In genomic region chr12:77654282-77654681, GRCm38 (mm10) we compare ENCODE assay signal across 25 mouse cellular contexts.
A peak's percentile ranks its signal among the peaks of the same experiment; 100 is the strongest.
DNase-seq lines count a peak whose midpoint lies in the region; ATAC-seq and TF ChIP-seq lines count a peak whose summit lies in the region.
"Had no signal": no experiment of that assay in that cellular context is flagged by ENCODE, and none has a peak within 500 bp of the region (broad histone marks: within the 10 kb centered on the region; RNA-seq: fewer than 3 reads in every experiment).

No protein-coding gene starts in this region.

- no peak for TF ChIP-seq EP300 in liver, postnatal 0 days (IDR thresholded peaks at IDR 0.05; ENCODE audit: low read depth)
- peak; percentile 53 to 61; a peak in 3 of 4 replicates for TF ChIP-seq EP300 in MEL (IDR thresholded peaks at IDR 0.05; ENCODE audit: low read depth in 1 of 2, low read length in 2 of 2)

- H3K9ac ChIP-seq in liver, embryonic 11.5 days (ENCODE audit: low read depth, low read length) = no peak overlapping the region
- no peak overlapping the region for H3K9ac ChIP-seq in liver, postnatal 0 days (replicated peaks)
- no peak overlapping the region for H3K9ac ChIP-seq in MEL (ENCODE audit: control insufficient read depth, low read depth, low read length, poor library complexity, severe bottlenecking)
- H3K9ac ChIP-seq in liver, embryonic 13.5 days = no peak overlapping the region
- H3K9ac ChIP-seq in midbrain, embryonic 11.5 days (ENCODE audit: low read length) = no peak overlapping the region
- H3K9ac ChIP-seq: embryonic facial prominence, embryonic 12.5 days; forebrain, embryonic 13.5 days had no signal

- H3K9me3 ChIP-seq in liver, embryonic 11.5 days (ENCODE audit: control insufficient read depth, low read length) = no peaks in the 10 kb centered on the region
- no peaks in the 10 kb centered on the region for H3K9me3 ChIP-seq in liver, postnatal 0 days (ENCODE audit: low read length)
- H3K9me3 ChIP-seq in MEL (replicated peaks; ENCODE audit: insufficient read depth, low read length) = no peaks in the 10 kb centered on the region
- no peaks in the 10 kb centered on the region for H3K9me3 ChIP-seq in liver, embryonic 13.5 days (replicated peaks)
- H3K9me3 ChIP-seq in midbrain, embryonic 11.5 days (ENCODE audit: control insufficient read depth, low read length) = no peaks in the 10 kb centered on the region
- H3K9me3 ChIP-seq: embryonic facial prominence, embryonic 10.5 days; embryonic facial prominence, embryonic 12.5 days; forebrain, embryonic 13.5 days; G1E had no signal

- TF ChIP-seq CTCF in liver, postnatal 0 days (IDR thresholded peaks at IDR 0.05; ENCODE audit: low read depth) = no peak
- no peak for TF ChIP-seq CTCF in MEL (IDR thresholded peaks at IDR 0.05 in 2 of 3, conservative IDR thresholded peaks at IDR 0.05 in 1 of 3; ENCODE audit: control insufficient read depth in 1 of 3, insufficient read depth in 1 of 3, low read depth in 2 of 3, low read length in 3 of 3, poor library complexity in 1 of 3, severe bottlenecking in 1 of 3)

- H3K27me3 ChIP-seq in liver, embryonic 11.5 days (replicated peaks; ENCODE audit: control insufficient read depth, insufficient read depth, low read length) = no peaks in the 10 kb centered on the region
- H3K27me3 ChIP-seq in liver, postnatal 0 days (ENCODE audit: insufficient read depth, low read length) = no peaks in the 10 kb centered on the region
- peaks cover 9% of the 10 kb centered on the region in 2 experiments for H3K27me3 ChIP-seq in MEL (ENCODE audit: control insufficient read depth in 1 of 2, insufficient read depth in 2 of 2, low read length in 2 of 2)
- H3K27me3 ChIP-seq in liver, embryonic 13.5 days = no peaks in the 10 kb centered on the region
- peaks cover 2% of the 10 kb centered on the region; the same call in 1 of the 2 replicates for H3K27me3 ChIP-seq in midbrain, embryonic 11.5 days (ENCODE audit: control insufficient read depth, insufficient read depth, low read length)
- H3K27me3 ChIP-seq: CH12.LX; embryonic facial prominence, embryonic 12.5 days; forebrain, embryonic 13.5 days; Patski had no signal

- no peak overlapping the region for H3K4me3 ChIP-seq in liver, embryonic 11.5 days (ENCODE audit: low read depth, low read length)
- H3K4me3 ChIP-seq in liver, postnatal 0 days (ENCODE audit: low read depth, low read length) = no peak overlapping the region
- no peak overlapping the region for H3K4me3 ChIP-seq in MEL (ENCODE audit: control insufficient read depth in 1 of 2, insufficient read depth in 1 of 2, low read depth in 2 of 2, low read length in 2 of 2)
- H3K4me3 ChIP-seq in liver, embryonic 13.5 days (replicated peaks) = no peak overlapping the region
- H3K4me3 ChIP-seq in midbrain, embryonic 11.5 days (ENCODE audit: low read depth, low read length) = no peak overlapping the region
- H3K4me3 ChIP-seq: embryonic facial prominence, embryonic 10.5 days; embryonic facial prominence, embryonic 12.5 days; forebrain, embryonic 13.5 days had no signal

- H3K4me2 ChIP-seq in liver, embryonic 11.5 days = no peak overlapping the region
- no peak overlapping the region for H3K4me2 ChIP-seq in liver, postnatal 0 days (ENCODE audit: low read depth, low read length)
- no peak overlapping the region for H3K4me2 ChIP-seq in liver, embryonic 13.5 days
- no peak overlapping the region for H3K4me2 ChIP-seq in midbrain, embryonic 11.5 days
- H3K4me2 ChIP-seq: embryonic facial prominence, embryonic 12.5 days; forebrain, embryonic 13.5 days had no signal

- H3K36me3 ChIP-seq in liver, embryonic 11.5 days (ENCODE audit: control insufficient read depth, insufficient read depth, low read length) = no peaks in the 10 kb centered on the region
- no peaks in the 10 kb centered on the region for H3K36me3 ChIP-seq in liver, postnatal 0 days (replicated peaks; ENCODE audit: insufficient read depth, low read length)
- H3K36me3 ChIP-seq in MEL (ENCODE audit: control insufficient read depth in 1 of 2, insufficient read depth in 2 of 2, low read length in 2 of 2) = no peaks in the 10 kb centered on the region
- H3K36me3 ChIP-seq in liver, embryonic 13.5 days = no peaks in the 10 kb centered on the region
- no peaks in the 10 kb centered on the region for H3K36me3 ChIP-seq in midbrain, embryonic 11.5 days (ENCODE audit: control insufficient read depth, insufficient read depth, low read length)
- H3K36me3 ChIP-seq: embryonic facial prominence, embryonic 10.5 days; embryonic facial prominence, embryonic 12.5 days; G1E had no signal

- ATAC-seq in liver, embryonic 11.5 days (replicated peaks; ENCODE audit: low FRiP score) = peak; percentile 72
- ATAC-seq in liver, postnatal 0 days = no peak
- ATAC-seq in liver, embryonic 13.5 days (ENCODE audit: low read depth) = 0 out of 2 replicates have a peak, but pooled peaks have one; percentile 43
- peak; percentile 79 for ATAC-seq in megakaryocyte-erythroid progenitor cell, adult 5-6 weeks (replicated peaks; ENCODE audit: low FRiP score, low TSS enrichment, poor library complexity, severe bottlenecking)
- no peak for ATAC-seq in midbrain, embryonic 11.5 days (ENCODE audit: low FRiP score)
- ATAC-seq: activated CD4-positive, CD25-positive, alpha-beta regulatory T cell, adult 4 months; CD4-positive, CD25-positive, alpha-beta regulatory T cell, adult 4 months; forebrain, embryonic 13.5 days; forebrain, embryonic 16.5 days; Patski had no signal

- DNase-seq in liver, embryonic 11.5 days (ENCODE audit: low spot score) = no peak
- DNase-seq in liver, postnatal 0 days = no peak
- peak; percentile 59 for DNase-seq in MEL (ENCODE audit: low read depth, low spot score)
- DNase-seq in liver, embryonic 13.5 days = peak; percentile 3
- DNase-seq in right cerebral cortex, postnatal 4 days = no peak
- DNase-seq in midbrain, embryonic 11.5 days (ENCODE audit: low spot score, missing footprints) = no peak
- DNase-seq: adrenal gland, adult 8-10 months; adrenal gland, postnatal 14 days; adrenal gland, postnatal 36 days; B cell, adult 2 months; cerebellum, adult 11-12 months; cerebellum, adult 2 months; cerebellum, adult 9-10 months; cerebellum, postnatal 10 days; cerebellum, postnatal 25 days had no signal

- no peaks in the 10 kb centered on the region for H3K79me2 ChIP-seq in MEL (ENCODE audit: control insufficient read depth, insufficient read depth, low read length, poor library complexity)

- TF ChIP-seq RAD21 in MEL (IDR thresholded peaks at IDR 0.05; ENCODE audit: low read depth, low read length) = no peak

- no peaks in the 10 kb centered on the region for H3K4me1 ChIP-seq in liver, embryonic 11.5 days (replicated peaks; ENCODE audit: control insufficient read depth, insufficient read depth, low read length)
- H3K4me1 ChIP-seq in liver, postnatal 0 days (ENCODE audit: insufficient read depth) = no peaks in the 10 kb centered on the region
- no peaks in the 10 kb centered on the region; a peak in 1 of 4 replicates for H3K4me1 ChIP-seq in MEL (ENCODE audit: control insufficient read depth in 1 of 2, insufficient read depth in 2 of 2, low read length in 2 of 2)
- H3K4me1 ChIP-seq in liver, embryonic 13.5 days (replicated peaks) = no peaks in the 10 kb centered on the region
- H3K4me1 ChIP-seq in midbrain, embryonic 11.5 days (ENCODE audit: control insufficient read depth, insufficient read depth, low read length) = peaks cover 14% of the 10 kb centered on the region
- H3K4me1 ChIP-seq: embryonic facial prominence, embryonic 12.5 days had no signal

- H3K27ac ChIP-seq in liver, embryonic 11.5 days (ENCODE audit: low read depth, low read length) = no peak overlapping the region
- no peak overlapping the region for H3K27ac ChIP-seq in liver, postnatal 0 days (ENCODE audit: low read depth)
- no peak overlapping the region for H3K27ac ChIP-seq in MEL (ENCODE audit: control insufficient read depth, low read depth, low read length)
- no peak overlapping the region for H3K27ac ChIP-seq in liver, embryonic 13.5 days
- H3K27ac ChIP-seq in midbrain, embryonic 11.5 days (ENCODE audit: low read depth, low read length) = no peak overlapping the region
- H3K27ac ChIP-seq: embryonic facial prominence, embryonic 10.5 days; embryonic facial prominence, embryonic 12.5 days; forebrain, embryonic 13.5 days had no signal

- no peak for TF ChIP-seq POLR2A in MEL (IDR thresholded peaks at IDR 0.05; ENCODE audit: control insufficient read depth in 1 of 2, insufficient read depth in 1 of 2, low read depth in 1 of 2, low read length in 2 of 2, poor library complexity in 1 of 2)

- WGBS in liver, embryonic 11.5 days = 25% methylated on average over 3 of the region's 3 CpGs
- 33% methylated on average over 3 of the region's 3 CpGs for WGBS in liver, postnatal 0 days (ENCODE audit: insufficient replicate concordance)
- 8% methylated on average over 3 of the region's 3 CpGs for WGBS in liver, embryonic 13.5 days (ENCODE audit: insufficient replicate concordance)
- WGBS in midbrain, embryonic 11.5 days = 84% methylated on average over 3 of the region's 3 CpGs

TF ChIP-seq in MEL, 35 proteins besides CTCF, POLR2A, EP300 and RAD21:
- TF ChIP-seq TBP (IDR thresholded peaks at IDR 0.05; ENCODE audit: low read depth, low read length) = 0 out of 2 replicates have a peak, but pooled peaks have one; percentile 19
- TF ChIP-seq ZC3H11A (IDR thresholded peaks at IDR 0.05; ENCODE audit: low read depth, low read length) = no peak
- TF ChIP-seq GATA1 (IDR thresholded peaks at IDR 0.05; ENCODE audit: low read depth, low read length) = peak; percentile 58
- no peak for TF ChIP-seq NRF1 (IDR thresholded peaks at IDR 0.05; ENCODE audit: insufficient read depth, low read depth, low read length, poor library complexity, severe bottlenecking)
- TF ChIP-seq TAL1 (IDR thresholded peaks at IDR 0.05; ENCODE audit: low read length) = peak; percentile 72

Comparison
In these comparisons a context has a peak if more than half of its experiments do, and no peak if none do; other contexts are left out.
1. ATAC-seq: peak in liver, embryonic 11.5 days (single experiment), liver, embryonic 13.5 days (single experiment) and megakaryocyte-erythroid progenitor cell, adult 5-6 weeks (single experiment); none in liver, postnatal 0 days (single experiment) and midbrain, embryonic 11.5 days (single experiment).
2. DNase-seq: peak in MEL (single experiment) and liver, embryonic 13.5 days (single experiment); none in liver, embryonic 11.5 days (single experiment), liver, postnatal 0 days (single experiment), right cerebral cortex, postnatal 4 days (single experiment) and midbrain, embryonic 11.5 days (single experiment).